Mouse (Mus musculus): ENCODE data around the gene Atp5e. TPM values are rescaled to one million over a fixed set of nuclear protein-coding genes. Genes with fewer than 3 reads are reported as not detected.

Atp5e gene
- 1,732 and 2,001 TPM in 2 replicates for polyA plus RNA-seq (2021; fragmentation: Nextera tagmentation)
- long read RNA-seq, experiment 1, transcript Atp5e-201 (3 exons, 421 nt), result major isoform, 196 of 197 reads
- long read RNA-seq, experiment 1, partial matches to known transcripts, result 0 of 197 reads
- long read RNA-seq, experiment 1, other reads (novel, unspliced or antisense), result 1 of 197 reads
- long read RNA-seq, experiment 2, transcript Atp5e-201 (3 exons, 421 nt), result major isoform, 913 of 918 reads
- long read RNA-seq, experiment 2, partial matches to known transcripts, result 0 of 918 reads
- long read RNA-seq, experiment 2, other reads (novel, unspliced or antisense), result 5 of 918 reads

DNA sequence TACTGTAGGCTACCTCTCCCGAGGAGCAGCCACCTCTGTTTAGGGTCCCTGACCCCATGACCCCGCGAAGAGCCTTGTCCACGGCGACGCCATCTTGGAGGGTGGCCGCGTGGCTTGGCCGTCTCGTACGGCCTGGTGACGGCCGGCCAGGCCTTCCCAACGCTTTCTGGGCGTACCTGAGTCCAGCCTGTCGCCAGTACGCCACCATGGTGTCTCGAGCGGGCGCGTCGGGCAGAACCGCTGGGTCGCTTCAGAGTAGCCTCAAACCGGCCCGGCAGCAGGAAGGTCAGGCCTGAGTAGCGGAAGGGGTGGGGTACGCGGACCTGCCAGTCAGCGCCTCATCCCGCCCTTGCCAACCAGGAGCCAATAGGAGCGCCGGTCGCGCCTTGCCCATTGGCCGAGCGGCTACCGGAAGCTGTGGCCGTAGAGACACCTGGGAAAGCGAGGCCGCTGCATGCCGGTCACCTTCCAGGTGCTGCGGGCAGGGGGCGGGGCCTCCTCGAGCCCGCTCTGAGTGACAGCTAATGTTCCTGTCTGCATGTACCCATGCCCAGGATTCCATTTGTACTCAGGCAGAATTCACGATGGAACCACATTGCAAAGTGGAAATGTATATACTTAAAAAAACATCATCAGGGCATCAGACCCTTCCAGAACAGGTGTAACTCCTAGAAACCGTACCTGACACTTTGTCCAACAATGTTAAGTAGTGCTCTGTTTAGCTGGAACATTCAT, at the start of gene Atp5e:
Gene Atp5e (minus strand): TSS at position 317 of the 735 bp plus-strand sequence.

DNA sequence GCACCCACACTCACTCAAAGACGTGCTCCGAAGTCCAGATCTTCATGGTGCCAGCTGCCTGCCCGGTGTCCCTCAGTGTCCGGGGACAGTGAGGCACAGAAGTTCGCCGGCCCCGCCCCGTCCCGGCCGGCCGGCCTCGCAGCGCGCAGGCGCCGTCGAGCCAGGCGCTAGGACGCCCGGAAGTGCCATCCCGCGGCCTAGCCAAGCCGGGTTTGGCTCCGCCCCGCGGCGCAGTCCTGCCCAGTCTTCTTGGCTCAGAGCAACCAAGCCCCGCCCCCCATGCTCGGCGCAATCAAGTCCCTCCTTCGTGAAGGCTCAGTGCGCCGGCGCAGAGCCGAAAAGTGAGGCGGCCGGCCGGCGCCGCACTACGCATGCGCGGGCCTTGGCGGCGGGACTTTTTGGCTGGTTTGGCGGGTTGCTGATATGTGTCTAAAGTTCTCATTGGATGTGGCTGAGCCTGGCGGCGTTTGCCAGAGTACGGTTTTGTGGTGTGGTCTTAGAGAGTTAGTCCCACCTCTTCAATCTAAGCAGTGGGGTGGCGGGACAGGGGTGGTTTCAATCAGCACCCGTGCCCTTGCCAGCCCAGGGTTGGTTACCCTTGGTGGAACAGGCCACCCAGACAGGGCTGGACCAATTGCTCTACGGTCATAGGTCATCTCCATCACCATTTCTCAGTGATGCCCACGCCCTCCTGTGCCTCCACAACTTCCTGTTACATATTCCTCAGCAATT, 9.1 kb upstream of the Atp5e start, which contains the start of gene Prelid3b:
Gene Prelid3b (minus strand): TSS at position 264 of the 732 bp plus-strand sequence.

DNA sequence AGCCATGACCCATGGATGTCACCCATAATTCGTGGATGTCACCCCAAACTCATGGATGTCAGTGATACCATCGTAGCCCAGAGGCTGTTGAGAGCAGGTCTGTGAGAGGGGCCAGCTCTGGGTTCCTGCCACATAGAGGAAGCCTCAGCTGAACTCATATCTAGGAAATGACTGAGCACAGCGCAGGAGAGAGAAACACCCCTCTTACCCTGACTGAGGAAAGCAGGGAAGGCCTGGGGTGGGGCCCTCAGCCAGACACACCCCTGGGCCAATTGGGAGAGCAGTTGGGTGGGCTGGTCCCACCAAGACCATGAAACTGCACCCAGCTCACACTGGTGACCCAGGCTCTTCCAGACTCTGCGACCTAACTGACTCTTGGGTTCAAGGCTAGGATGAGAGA, 13.6 kb downstream of the Atp5e start, which contains the start of gene Tubb1:
Gene Tubb1 (plus strand): TSS at position 343 of the 400 bp plus-strand sequence.

DNA sequence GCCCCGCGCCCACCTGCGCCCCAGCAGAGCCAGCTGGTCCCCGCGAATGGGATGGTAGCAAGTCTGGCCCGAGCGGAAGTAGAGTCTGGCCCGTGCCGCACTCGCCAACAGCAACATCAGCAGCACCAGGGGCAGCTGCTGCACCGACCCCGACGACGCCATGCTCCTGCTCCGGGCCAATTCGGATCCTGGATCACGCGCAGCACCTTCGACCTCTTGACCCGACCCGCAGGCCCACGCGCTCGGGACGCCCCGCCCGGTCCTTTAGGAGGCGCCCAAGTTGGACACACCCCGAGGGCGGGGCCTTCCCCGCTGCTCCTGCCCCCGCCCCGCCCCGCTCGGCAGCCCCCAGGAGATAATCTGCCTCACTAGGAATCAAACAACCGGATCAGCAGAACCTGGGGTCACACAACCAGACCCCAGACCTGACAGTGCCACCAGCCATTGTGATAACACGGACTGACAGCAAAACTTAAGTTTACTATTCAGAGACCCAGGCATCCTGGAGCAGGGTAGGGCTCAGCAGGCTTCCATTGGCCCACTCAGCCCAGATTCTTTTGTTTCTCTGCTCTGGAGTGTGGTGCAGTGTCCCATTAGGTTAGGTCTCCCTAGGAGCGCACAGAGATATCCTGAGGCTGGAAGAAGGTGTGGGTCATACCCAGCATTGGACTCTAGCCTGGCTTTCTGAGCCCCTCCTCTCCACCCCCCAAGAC, 25.0 kb downstream of the Atp5e start, which contains the start of gene Ctsz:
Gene Ctsz (minus strand): TSS at position 303 of the 713 bp plus-strand sequence.

DNA sequence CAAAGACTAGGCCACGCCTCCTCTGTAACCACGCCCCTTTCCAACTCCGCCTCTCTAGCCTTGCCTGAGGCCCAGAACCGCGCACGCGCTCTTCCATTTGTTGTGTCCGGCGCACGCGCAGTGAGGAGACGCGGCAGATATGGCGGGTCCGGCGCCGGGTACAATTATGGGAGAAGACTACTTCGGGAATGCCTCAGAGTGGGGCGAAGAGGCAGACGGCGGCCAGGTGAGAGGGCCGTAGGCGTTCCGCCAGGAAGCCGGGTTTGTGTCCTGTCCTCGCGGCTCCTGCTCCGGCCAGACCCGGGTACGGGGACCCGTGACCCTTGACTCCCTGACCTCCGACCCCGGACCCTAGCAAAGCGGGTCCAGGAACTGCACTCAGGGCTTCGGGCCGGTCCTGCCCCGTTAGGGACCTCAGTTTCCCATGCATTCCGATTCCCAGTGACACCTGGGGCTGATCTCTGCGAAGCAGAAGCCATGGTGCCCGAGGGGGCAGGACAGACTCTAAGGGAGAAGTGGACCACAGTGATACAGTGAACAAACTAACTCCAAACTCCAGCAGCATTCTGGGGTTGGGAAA, 48.1 kb downstream of the Atp5e start, which contains the start of gene Nelfcd:
Gene Nelfcd (plus strand): TSS at position 74 of the 580 bp plus-strand sequence.

Other genes with a start within 250 kb of the Atp5e start
- 527 and 1,446 TPM in 2 replicates for gene Gnas, start 179.8 kb downstream of the Atp5e start, polyA plus RNA-seq (2021; fragmentation: Nextera tagmentation)
- 2.5 and 5.9 TPM in 2 replicates for gene Gm20721, start 117.4 kb downstream of the Atp5e start, polyA plus RNA-seq (2021; fragmentation: Nextera tagmentation)
- gene Nelfcd, start 48.3 kb downstream of the Atp5e start, polyA plus RNA-seq (2021; fragmentation: Nextera tagmentation), result 38.0 and 50.3 TPM in 2 replicates
- 99.2 and 129 TPM in 2 replicates for gene Ctsz, start 25.1 kb downstream of the Atp5e start, polyA plus RNA-seq (2021; fragmentation: Nextera tagmentation)
- not detected in 2 replicates for gene Tubb1, start 13.4 kb downstream of the Atp5e start, polyA plus RNA-seq (2021; fragmentation: Nextera tagmentation)
- gene Prelid3b, start 9.0 kb upstream of the Atp5e start, polyA plus RNA-seq (2021; fragmentation: Nextera tagmentation), result 96.6 and 113 TPM in 2 replicates
- 0.99 and 1.0 TPM in 2 replicates for gene Zfp831, start 179.4 kb upstream of the Atp5e start, polyA plus RNA-seq (2021; fragmentation: Nextera tagmentation)